Mouse (Mus musculus) embryo, embryonic 11.5 days (tissue): ENCODE results near the gene Olfr601.
"Not testable (repeated sequence)": the region's sequence is repeated elsewhere in the genome, so short reads cannot be mapped to it uniquely, and the experiment has no call there.

Experiments
- DNase-seq: peaks from one replicate; pipeline ENCODE4 v3.0.0-alpha.2; 2012; ENCODE audit warnings: low read depth, low spot score

The Olfr601 gene

DNA sequence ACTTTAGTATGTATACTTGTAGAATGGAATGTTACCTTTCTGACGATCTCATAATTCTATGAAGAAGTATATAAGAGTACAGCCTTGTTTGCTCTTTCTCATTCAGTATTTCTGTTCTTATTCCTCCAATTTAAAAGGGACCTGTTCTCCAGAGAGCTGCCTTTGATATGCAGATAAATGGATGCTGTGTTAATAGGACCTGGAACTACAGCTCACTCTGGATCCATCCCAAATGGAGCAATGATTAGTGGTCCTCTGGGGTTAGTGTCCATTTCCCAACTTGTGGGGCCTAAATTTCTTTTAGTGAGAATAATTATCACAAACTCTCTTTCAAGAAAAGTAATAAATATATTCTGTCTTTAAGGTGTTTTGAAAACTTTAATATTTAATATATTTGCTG, at the start of gene Olfr601:
Olfr601 (minus strand) TSS at position 101 of the 400 bp plus-strand sequence.
- DNase-seq = no peak

DNA sequence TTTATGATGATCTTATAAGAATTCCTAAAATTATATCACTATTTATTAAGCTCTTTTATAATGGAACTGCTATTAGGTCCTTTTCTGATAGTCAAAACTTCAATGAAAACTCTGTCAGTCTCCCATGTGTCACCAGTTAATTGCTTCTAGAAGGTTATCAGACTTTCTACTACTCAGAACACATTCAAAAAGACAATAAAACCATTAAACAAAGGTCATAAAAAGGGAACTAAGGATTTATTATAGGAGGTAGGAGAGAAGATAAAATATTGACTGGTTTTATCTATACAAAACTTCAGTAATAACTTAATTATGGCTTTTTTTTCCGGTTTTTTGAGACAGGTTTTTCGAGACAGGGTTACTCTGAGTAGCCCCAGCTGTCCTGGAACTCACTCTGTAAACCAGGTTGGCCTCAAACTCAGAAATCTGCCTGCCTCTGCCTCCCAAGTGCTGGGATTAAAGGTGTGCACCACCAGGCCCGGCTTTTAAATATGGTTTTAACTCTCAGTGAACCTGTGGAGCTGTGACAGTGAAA, 44.1 kb upstream of the Olfr601 start:
- not testable (repeated sequence) for DNase-seq

DNA sequence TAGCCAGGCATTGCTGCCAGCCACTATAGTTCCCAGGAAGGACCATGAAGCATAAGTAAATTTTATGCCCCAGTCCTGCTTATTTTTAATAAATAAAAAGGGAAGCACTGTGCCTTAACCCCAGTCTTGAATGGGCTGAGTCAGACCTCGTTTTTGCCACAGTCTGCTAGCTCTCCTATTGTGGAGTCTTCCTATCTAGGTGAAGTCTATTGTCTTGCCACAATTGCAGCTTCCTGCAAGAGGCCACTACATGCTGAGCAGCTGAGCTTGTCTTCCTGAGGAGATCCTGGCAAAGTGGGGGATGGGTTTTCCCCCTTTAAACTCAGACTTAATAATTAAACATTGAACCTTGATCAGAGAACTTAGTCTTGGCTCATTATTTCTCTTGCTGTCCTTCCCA, 36.5 kb upstream of the Olfr601 start:
- DNase-seq = no peak

DNA sequence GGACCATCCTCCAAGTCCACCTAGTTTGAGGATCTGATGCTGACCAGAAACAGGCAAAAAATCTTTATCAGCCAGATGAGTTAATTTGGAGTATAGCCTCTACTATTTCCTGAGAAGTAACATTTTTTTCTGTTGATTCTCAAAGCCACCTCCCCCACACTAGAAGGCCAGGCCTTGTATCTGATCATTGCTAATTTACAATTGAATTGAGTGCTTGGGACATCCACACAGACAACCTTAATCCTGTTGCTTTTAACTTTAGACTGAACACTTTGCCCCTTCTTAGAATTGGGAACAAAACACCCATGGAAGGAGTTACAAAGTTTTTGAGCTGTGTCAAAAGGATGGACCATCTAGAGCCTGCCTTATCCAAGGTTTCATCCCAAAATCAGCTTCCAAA, 35.3 kb upstream of the Olfr601 start:
- no peak for DNase-seq

DNA sequence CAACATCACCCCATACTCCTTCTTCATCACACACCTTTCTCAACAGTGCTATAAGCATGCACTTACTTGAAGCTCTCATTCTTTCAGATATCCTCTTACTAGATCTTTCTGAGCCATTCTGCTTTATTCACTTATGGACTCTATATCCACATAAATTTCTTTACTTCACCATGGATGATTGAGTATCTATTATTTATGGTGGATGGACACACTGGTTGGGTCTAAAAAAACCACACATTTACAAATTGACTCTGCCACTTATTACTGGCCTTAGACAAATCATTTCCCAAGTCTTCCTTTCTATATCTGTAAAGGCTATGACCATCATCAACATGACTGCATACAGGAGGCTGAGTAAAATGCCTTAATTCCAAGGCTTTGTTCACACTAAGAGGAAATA, 23.6 kb upstream of the Olfr601 start, which contains the start of gene Olfr603:
Olfr603 (minus strand) TSS at position 101 of the 400 bp plus-strand sequence.
- no peak for DNase-seq

DNA sequence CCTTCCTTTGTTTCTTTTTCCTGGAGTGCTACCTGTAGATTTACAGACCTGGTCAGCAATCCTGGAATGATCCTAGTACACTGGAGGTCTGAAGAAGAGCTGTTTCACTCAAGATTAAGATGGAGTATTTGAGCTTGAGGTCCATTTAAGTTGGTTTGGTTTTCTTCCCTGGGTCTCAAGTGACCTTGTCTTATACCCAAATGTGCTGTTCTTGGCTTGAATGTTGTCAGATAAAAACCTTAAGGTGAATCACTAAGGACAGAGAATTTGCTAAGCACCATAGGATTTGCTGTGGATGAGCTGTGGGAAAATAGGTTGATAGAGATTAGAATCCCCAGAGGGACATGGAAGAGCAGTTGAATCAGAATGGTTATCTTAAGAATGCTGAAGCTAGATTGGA, 12.9 kb downstream of the Olfr601 start, which contains the start of gene Olfr600:
Olfr600 (minus strand) TSS at position 101 of the 400 bp plus-strand sequence.
- DNase-seq = no peak

DNA sequence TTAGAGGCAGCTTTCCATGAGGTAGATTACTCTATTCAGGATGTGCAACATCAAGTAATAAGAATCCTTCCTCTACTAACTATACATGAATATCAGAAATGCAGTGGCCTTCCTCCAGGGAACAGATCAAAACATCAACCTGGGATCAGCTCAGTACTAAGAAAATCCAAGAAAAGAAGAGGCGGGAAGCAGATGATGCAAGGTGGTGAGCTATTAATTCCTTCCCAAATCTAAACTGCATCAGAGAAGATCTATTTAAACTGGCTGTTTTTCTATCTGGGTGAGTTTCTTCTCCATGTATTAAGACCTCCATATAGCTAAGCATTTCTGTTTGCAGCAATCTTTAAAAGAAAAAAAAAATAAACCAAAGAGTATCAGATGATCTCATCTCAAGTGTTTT, 26.8 kb downstream of the Olfr601 start, which contains the start of gene Olfr599:
Olfr599 (plus strand) TSS at position 301 of the 400 bp plus-strand sequence.
- no peak for DNase-seq

DNA sequence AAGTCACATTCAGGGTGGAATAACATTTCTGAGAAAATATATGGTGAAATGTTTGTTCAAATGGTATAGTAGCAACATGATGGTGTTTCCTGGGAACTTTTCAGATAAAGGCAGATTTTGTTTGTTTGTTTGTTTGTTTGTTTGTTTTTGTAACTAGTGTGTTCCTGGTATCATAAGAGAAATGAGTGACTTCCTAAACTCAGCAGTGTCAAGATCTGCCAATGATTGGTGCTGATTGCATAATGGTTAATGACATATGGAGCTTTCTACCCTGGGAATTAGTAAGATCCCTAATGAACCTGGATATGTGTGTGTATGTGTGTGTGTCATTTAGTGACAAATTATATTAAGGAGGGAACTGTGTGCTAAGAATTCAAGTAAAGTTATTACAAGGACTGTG, 39.2 kb downstream of the Olfr601 start, which contains the start of gene Olfr598:
Olfr598 (plus strand) TSS at position 301 of the 400 bp plus-strand sequence.
- DNase-seq = no peak

DNA sequence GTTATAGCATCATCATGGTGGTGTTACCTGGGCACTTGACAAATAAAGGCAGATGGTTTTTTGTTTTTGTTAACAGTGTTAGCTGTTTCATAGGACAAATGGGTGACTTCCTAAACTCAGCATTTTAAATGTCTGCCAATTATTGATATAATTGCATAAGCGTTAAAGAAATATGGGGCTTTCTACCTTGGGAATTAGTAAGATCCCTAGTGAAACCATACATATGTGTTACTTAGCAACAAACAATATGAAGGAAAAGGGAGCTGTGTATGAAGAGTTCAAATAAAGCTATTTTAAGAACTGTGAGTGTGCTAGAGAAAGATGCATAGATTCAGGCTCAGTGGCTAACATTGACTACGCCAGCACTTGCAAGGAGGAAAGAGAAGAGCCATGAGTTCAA, 46.4 kb downstream of the Olfr601 start, which contains the start of gene Olfr597:
Olfr597 (plus strand) TSS at position 301 of the 400 bp plus-strand sequence.
- DNase-seq = not testable (repeated sequence)
